Mouse (Mus musculus): ENCODE measurements around the gene Adcy7.
A peak's percentile ranks its signal among the peaks of the same experiment; 100 is the strongest.

The Adcy7 gene

DNA sequence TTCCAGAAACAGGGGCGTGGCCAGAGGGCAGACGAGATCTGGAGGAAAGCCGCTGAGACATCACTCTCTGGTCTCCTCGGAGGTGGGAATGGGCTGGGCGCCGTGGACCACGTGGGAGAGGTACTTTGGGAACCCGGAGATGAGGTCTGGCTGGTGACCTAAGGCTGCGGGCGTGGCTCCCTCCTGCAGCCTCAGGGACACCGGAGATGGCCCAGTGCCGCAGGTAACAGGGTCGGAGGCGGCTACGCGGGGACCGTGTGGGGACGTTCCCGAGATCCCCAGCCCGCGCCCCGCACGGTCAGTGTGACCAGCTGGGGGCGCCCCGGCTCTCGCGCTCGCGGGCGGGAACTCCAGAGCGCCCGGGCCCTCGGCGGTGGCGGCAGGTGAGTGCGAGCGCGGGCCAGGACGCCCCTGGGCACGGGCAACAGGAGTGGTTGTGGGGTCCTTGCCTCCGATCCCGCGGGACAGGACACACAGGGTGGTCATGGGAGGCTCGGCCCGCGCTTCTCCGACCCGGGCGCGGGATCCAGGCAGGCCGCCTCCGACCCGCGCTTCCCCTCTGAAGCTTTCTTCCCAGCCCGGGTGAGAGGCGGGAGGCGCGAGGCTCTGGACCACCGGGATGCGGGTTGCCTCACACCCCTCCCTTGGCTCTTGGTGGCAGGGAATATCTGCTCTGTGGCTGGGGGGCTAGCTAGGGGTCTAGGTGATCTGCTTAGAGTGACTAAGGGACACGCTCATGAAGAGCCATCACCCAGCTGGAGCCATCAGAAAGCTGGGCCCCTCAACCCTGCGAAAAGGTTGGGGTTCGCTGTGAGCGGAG lies at the start of gene Adcy7:
Gene Adcy7, plus strand, starts transcription at position 173 of the 820 bp plus-strand sequence.
- no peak for DNase-seq (ENCODE audit: extremely low read depth, low read depth)

DNA sequence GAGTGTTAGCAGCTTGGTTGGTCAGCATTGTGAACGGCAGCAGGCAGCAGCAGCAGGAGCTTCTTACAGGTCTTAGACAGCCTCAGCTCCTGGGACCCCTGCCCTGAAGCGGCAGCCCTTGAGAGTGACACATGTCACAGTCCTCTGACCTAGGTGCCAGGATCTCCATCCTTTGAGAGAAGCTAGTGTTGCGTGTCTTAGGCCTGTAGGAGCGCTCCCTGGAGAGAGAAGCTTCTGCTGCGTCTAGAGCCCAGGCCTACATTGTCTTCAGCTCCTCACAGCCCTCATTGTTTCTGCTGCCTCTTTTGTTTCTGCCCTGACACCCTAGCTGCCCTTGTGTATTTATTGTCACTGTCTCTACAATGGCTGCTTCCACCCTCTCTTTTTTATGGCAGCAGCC lies 46.8 kb upstream of the Adcy7 start:
- DNase-seq (ENCODE audit: extremely low read depth, low read depth): no peak

DNA sequence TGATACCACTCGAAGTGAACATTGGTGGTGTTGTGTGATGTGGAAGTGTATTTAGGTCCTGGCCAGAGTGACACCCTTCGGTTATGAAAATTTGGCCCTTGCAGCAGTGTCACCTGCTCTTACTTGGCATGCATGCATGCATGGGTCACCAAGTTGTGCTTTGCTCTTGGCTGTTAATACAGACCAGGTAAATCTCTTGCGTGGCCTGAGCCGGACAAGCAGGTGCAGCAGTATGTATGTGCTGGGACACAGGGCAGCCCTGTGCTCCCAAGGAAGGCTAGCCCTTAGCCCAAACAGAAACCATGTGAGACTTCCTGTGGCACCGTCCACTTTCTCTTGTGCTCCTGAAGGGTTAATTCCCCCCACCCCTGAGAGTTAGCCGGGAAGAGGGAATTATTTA lies 44.4 kb upstream of the Adcy7 start:
- no peak for DNase-seq (ENCODE audit: extremely low read depth, low read depth)

DNA sequence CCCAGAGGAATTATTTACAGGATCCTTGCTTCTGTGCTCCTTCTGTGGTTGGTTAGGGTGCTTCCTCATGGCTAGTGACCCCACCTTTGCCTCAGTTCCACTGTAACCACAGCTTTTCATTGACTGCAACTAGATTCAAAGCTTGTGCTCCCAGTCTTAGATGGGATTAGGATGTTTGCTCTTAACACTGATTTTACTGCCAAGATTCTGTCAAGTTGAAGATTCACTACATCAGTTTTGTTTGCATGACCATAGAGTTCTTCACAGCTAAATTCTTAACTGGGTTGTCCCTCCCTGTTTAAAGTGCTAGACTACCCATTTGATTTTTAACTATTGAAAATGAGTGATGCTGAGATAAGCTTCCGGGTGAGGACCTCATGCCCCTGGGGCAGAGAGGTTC lies 43.9 kb upstream of the Adcy7 start:
- DNase-seq (ENCODE audit: extremely low read depth, low read depth): no peak

DNA sequence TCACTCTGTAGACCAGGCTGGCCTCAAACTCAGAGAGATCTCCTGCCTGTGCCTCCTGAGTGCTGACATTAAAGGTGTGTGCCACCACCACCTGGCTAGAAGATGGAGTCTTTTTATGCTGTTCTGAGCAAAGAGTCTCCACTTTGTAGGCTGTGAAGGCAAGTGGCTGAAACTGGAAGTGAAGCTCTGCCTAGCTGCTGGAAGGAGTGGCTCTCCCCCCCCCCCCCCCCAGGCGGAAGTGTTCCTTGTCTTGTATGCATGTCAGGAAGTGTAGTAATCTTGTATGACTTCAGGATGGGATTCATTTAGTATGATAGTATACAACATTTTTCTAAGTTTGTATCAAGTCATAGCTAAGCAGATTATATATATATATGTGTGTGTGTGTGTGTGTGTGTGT lies 43.4 kb upstream of the Adcy7 start:
- no peak for DNase-seq (ENCODE audit: extremely low read depth, low read depth)

DNA sequence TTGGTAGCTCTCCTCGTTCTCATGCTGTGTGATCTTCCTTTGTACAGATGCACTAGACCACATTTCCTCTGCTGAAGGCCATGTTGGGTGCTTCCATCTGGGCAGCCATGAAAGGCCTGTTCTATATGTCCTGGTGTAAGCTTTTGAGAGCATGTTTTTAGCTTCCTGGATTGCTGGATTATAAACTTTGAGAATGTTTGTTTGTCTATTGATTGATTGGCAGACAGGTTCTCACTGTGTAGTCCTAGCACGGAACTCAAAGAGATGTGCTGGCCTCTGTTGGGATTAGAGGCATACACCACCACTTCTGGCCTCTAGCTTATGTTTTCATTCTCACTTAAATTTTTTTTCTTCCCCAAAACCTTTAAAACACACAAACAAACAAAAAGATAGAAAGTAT lies 35.5 kb upstream of the Adcy7 start:
- DNase-seq (ENCODE audit: extremely low read depth, low read depth): no peak

DNA sequence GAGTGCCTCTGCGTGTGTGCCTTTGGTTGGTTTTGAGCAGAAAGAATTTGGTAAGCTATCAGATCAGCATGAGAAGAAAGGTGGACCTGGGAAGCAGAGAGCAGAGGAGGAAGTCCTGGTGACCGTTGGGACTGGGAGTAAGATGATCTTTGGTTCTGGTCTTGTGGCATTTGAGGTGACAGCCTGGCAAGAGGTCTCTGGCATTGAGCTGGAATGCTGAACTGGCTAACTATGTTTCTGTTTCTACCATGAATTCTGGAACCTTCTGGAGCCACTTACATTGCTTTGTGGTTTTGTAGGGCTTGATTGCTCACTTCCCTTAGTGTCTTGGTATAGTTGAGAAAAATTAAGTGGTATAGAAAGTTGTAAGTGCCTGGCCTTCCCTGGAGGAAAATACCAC lies 34.6 kb upstream of the Adcy7 start:
- DNase-seq (ENCODE audit: extremely low read depth, low read depth): no peak

DNA sequence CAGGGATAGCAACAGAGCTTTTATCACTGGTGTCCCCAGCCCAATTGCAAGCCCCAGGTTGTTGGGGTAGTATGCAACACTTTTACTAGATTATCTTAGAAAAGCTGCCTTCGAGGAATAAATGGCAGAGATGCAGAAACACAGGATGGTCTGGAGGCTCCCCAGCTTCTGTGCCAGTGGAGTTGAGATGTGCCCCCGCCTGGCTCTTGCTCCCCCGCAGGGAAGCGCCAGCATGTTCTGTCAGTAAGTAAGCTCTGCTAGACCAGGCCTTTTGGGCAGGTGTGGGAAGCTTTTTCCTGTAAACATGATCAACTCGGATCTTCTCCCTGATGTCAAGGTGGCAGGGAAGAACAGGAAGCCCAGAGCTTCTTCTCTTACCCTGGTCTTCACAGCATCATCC lies 32.9 kb upstream of the Adcy7 start:
- DNase-seq (ENCODE audit: extremely low read depth, low read depth): no peak

DNA sequence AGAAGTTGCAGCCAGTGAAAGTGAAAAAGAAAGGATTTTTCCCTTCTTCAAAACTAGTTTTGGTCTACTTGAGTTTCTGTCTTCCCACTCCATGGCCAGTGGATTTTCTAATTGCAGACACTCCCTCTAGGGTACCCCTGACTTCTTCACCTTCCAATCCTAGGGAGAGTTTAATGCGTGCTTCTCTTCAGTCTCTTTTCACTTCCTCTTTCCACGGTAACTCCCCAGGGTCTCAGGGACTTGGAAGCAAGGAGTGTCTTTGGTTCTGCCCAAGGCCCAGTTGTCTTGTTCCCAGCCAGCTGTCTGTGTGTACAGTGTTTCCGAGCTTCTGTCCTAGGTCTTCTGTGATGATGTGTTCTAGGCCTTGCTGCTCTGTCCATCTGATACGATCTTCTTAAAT lies 30.3 kb upstream of the Adcy7 start:
- peak; percentile 42 for DNase-seq (ENCODE audit: extremely low read depth, low read depth)

DNA sequence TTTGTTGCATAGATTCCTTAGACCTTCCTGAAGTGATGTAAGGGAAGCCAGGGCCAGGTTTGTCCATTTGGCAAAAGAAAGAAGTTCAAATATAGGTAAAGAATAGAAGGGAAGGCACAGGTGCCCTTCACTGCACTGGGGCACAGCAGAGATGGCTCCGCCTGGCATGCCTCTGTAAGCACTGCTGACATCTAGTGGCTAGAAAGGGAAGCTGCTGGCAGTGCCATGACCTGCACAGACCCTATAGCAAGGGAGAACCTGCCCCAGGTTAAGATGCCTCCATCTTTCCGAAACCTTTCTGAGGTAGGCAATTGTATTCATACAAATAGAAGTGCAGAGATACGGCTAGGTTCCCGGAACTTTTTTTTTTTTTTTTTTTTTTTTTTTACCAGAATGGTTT lies 27.9 kb upstream of the Adcy7 start:
- DNase-seq (ENCODE audit: extremely low read depth, low read depth): peak; percentile 18

DNA sequence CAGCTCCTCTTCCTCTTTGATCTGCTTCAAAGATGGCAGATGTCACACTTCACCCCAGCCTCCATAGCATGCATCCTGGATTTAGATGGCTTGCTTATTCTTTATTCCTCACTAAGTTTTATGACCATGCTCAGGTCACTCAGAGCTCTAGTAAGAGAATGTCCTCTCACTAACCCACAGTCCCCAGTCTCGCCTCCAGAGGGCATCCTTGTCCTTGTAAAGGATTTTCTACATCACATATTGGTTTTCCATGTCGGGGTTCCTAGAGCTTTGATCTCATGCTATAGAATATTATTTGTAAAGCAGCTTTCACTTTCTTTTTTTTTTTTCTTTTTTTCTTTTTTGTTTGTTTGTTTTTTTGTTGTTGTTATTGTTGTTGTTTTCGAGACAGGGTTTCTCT lies 19.4 kb upstream of the Adcy7 start:
- DNase-seq (ENCODE audit: extremely low read depth, low read depth): no peak

DNA sequence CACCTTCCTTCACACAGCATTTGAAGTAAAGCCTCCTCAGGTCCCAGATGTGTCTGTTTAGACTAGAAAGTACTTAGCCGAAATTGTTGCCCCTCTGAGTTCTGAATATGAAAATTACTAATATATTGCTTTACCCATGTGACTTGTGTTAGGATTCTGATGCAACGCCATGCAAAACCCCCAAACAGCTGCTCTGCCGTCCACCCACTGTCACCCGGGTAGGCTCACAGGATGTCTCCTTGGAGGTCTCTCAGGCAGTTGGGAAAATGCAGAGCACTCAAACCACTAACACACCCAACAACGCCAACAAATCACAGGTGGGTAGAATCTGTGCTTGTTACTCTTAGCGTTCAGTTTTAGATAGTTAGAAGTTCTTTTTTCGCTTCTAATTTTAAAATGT lies 17.2 kb upstream of the Adcy7 start:
- no peak for DNase-seq (ENCODE audit: extremely low read depth, low read depth)

DNA sequence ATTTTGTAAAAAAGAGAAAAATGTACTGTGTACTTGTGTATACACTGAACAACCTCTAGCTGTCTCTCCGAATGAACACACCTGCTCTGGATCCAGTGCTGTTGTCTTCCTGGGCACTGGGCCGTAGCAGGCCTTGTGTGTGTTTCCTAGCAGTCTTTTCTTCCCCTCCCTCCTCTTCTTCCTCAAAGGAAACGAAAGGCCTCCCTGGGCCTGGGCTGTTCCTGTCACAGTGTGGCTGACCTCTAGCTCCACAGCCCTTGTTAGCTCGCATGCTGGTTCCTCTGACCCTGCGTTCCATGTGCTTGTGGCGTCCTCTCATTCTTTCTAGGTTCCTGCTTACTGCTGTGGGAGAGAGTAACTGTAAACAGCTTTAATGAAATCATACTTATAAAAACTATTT lies 14.2 kb upstream of the Adcy7 start:
- no peak for DNase-seq (ENCODE audit: extremely low read depth, low read depth)

DNA sequence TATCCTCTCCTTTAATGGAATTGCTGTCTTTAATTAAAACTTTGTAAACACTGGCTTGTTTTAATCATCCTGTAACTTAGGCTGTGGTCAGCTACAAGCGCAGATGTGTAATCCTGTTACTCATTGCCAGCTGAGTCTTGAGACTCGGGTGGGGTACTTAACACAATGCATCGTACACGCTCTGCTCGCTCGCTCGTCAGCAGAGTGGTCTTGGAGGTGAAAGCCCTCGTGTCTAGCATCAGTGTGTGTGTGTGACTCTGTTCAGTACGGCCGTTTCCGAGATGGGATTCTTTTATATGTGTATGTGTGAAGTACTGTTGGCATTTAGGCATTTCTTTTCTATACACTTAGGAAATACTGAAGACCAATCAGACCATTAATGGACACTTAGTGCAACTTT lies 13.7 kb upstream of the Adcy7 start:
- DNase-seq (ENCODE audit: extremely low read depth, low read depth): no peak

DNA sequence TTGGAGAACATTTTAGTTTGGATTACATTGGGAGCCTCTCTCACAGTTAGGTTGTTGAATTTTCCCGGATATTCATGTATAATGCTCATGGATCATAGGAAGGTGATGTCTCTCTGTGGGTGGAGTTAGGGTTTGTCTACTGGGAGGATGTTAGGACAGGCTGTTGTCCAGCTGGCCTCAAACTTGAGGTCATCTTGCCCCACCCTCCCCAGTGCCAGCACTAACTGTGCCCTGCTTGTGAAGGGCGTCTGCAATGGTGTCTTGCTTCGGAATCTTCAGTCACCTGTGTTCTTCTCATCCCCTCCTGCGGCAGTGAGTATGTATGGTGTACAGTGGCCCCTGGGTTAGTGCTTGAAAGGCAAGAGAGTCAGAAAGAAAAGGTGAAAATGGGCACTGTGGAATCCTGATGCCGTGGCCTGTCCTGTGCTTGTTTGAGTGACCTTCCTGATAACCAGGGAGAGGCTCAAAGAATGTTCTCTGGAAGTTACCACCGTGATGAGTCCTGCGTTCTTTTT lies 11.7 kb upstream of the Adcy7 start:
- no peak for DNase-seq (ENCODE audit: extremely low read depth, low read depth)

DNA sequence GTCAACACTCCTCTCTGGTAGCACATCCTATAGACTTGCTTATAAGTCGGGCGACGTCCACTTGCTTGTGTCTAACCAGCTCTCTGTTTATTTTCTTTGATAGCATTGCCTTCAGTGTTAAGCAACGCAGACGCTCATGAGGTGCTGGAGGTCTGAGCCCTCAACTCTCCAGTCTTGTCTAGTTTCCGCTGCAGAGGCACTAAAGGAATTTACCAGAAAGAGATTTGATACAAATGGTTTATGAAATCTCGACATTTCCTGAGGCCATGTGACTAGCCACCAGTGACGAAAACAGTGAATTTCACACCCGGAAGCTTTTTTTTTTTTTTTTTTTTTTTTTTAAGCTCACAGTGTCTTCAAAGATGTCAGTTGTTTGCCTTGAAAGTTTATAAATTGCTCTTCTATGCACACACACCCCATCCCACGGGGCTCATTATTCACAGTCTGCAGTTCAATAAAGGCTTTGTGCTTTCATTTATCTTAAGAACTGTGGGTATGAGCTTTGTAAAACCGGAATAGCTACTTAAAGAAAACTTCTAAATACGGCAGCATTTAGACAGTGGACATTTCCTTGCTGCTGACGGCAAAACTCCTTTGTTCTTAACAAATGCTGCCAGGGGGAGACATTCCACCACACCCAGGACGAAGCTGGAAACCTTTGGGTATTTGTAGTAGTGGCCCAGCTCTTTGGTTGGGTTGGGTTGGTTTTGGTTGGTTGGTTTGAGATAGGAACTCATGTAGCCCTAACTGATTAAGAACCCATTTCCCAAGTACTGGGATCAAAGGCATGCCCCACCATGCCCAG lies 9.2 kb upstream of the Adcy7 start:
- no peak for DNase-seq (ENCODE audit: extremely low read depth, low read depth)

DNA sequence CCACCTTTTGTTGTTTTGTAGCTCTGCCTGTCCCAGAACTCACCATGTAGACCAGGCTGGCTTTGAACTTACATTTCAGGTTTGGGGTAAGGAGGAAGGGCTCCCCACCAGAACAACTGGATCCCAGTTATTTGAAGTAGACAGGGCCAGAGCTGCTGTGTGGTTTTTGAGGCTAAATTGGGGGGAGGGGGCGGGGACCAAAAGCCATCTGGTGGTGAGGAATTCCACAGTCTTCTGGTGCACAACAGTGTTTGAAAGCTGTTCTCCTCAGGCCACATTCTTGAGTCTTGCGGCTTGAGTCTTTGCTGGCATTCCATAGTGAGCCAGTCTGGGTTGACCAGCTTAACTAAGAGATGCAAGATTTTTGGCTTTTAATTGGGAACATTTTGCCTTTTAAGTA lies 6.7 kb upstream of the Adcy7 start:
- no peak for DNase-seq (ENCODE audit: extremely low read depth, low read depth)

DNA sequence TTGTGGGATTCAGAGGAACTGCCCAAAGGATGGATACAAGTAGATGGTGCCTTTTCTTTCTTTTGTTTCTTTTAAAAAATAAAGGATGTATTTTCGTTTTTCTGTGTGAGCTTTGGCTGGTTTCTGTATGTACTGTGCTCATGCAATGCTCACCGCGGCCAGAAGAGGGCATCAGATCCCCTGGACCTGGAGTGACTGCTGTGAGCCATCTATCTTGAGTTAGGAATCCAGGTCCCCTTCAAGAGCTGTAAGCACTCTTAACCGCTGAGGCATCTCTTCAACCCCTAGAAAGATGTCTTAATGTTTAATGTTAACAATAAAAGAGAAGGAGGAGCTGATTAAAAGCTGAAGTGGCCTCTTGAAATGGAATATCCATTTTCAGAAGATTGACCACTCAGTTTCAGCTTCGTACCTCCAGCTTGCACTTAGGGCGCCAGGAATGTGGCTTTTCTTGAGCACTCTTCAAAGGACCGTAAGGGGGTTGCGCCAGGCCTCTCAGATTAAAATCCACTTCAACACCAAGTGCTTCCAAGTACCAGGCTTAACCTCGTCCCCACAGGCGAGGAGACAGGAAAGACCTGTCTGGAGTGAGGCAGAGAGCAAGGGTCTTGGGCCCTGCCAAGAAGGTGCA lies 5.9 kb upstream of the Adcy7 start:
- no peak for DNase-seq (ENCODE audit: extremely low read depth, low read depth)

DNA sequence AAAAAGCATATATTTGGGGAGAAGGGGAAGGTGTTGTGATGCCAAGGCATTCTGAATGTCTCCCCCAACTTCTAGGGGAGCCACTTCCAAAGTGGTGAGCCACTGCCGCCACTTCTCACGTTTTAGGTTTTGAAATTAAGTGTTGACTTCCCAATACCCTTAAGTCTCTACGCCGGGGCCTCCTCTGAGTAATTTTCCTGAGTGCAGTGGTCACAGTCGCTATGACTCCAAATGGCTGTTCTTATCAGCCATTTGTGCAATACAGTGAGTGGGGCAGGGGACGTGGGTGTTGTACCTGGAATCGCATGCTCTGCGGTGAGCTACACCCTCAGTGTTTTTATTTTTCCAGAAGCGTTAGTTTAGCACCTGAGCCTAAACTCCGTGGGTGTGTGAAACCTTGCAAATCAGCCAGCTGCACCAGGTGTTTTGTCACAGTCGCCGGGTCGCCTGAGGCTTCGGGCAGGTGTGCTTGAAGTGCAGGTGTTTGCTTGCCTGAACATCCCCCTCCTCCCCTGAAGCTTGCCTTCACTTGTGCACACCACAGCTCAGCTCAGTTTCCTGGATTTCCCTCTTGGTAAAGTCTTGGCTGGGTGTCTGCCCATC lies 5.3 kb upstream of the Adcy7 start:
- no peak for DNase-seq (ENCODE audit: extremely low read depth, low read depth)

DNA sequence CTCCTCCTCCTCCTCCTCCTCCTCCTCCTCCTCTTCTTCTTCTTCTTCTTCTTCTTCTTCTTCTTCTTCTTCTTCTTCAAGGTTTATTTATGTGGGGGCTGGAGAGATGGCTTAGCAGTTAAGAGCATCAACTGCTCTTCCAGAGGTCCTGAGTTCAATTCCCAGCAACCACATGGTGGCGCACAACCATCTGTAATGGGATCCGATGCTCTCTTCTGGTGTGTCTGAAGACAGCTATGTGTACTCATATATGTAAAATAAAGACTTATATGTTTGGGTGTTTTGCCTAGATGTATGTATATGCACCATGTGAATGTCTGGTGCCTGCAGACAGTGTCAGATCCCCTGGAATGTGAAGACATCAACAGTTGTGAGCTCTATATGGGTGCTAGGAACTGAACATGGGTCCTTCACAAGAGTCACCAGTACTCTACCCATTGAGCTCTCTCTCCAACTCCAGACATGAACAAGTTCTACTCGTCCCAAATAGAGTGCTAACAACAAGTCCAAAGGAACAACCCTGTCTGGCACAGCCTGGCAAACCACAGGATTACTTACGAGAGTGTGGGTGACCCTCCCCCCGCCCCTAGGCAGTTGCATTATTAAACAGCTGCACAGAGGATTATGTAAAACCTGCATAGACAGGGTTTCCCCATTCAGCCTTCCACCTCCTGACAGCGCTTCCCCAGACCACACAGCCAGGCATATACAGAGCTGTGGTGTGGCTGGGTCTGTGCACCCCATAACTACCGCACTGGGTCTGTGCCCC lies 2.9 kb upstream of the Adcy7 start:
- DNase-seq (ENCODE audit: extremely low read depth, low read depth): no peak

DNA sequence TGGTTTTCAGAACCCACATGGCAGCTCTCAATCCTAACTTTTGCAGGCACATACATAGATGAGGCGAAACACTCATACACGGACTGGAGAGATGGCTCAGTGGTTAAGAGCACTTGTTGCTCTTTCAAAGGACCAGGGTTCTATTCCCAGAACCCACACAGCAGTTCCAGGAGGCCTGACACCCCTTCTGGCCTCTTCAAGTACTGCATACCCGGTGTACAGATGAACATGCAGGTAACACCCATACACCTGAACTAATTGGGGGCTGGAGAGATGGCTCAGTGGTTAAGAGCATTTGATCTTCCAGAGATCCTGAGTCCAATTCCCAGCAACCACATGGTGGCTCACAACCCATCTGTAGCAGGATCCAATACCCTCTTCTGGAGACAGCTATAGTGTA lies 2.1 kb upstream of the Adcy7 start:
- no peak for DNase-seq (ENCODE audit: extremely low read depth, low read depth)

All from MEL-GATA-1-ER (cell line).